Mouse (Mus musculus): Measurements from ENCODE around the gene Clip3.

Clip3 gene

DNA sequence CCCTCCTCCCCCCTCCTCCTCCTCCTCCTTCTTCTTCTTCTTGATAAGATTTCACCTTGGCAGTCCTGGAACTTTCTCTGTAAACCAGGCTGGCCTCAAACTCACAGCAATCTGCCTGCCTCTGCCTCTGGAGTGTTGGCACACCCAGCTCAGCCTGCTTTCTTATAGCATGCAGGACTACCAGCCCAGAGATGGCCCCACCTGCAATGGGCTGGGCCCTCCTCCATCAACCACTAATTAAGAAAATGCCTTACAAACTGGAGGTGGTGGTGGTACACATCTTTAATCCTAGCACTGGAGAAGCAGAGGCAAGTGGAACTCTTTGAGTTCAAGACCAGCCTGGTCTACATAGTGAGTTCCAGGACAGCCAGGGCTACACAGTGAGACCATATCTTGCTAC, 34.9 kb downstream of the Clip3 start:
- DNase-seq (ENCODE audit: low spot score) = no peak

DNA sequence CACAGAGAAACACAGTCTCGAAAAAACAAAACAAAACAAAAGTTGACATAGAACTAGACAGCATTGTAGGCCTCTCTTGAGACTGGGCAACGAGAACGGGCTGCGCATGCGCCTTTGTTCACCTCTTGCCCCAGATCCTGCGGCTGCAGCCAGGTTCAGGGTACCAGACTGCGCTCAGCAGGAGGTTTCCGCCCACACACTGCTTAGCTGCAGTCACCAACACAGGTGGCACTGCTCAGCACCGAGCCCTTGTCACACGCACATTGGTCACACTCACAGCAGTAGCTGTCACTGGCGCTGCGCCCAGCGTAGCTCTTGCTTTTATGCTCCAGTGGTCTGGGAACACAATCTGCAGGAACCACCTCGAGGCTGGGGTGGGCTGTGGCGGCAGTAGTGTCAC, 35.6 kb downstream of the Clip3 start:
- DNase-seq (ENCODE audit: low spot score) = no peak

DNA sequence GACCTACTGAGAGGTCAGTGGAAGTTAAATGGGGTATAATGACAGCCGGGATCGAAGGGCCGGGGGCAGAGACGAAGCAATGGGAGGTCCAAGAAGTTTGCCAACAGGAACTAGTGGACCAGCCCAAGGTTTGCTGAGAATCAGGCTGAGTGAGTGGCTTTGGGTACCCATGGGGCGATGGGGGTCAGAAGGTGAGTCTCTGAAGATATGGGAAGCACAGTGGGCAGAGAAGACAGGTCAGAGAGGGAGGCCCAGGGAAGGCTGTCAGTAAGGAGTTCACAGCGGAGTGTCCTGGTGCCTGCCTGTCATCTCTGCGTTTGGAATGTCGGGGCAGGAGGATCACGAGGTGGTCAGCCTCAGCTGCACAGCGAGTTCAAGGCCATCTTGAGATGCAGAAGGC, 36.9 kb downstream of the Clip3 start:
- no peak for DNase-seq (ENCODE audit: low spot score)

GRCm38 (mm10) chr7:30331887-30332286, 40.4 kb downstream of the Clip3 start:
- no peak for DNase-seq (ENCODE audit: low spot score)

- DNase-seq (ENCODE audit: low spot score) = no peak
These were observed 41.2 kb downstream of the Clip3 start for GRCm38 (mm10) chr7:30332622-30333259.

GRCm38 (mm10) chr7:30333436-30333835, 41.9 kb downstream of the Clip3 start:
- DNase-seq (ENCODE audit: low spot score) = no peak

GRCm38 (mm10) chr7:30334563-30334962, 43.0 kb downstream of the Clip3 start:
- no peak for DNase-seq (ENCODE audit: low spot score)

- DNase-seq (ENCODE audit: low spot score) = no peak
These were observed 44.2 kb downstream of the Clip3 start for GRCm38 (mm10) chr7:30335688-30336087.

DNA sequence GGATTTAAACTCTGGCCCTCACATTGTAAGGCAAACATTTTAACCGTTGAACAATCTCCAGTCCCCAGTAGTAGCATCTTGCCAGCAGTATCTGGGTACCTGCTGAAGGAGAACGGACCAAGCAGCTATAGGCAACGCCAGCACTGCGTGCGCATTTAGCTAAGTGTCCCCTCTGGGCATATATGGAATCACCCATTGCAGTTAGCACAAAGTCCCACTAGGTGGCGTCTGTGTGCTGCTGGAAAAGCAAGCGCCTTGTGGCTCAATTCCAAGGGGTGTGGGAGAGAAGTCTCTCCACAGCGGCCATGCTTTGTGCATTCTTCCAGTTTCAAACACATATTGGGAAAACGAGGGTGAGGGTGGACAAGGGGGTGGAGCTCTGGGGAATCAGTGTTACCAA, 44.9 kb downstream of the Clip3 start:
- peak; percentile 58 for DNase-seq (ENCODE audit: low spot score)

GRCm38 (mm10) chr7:30339432-30340109, 48.0 kb downstream of the Clip3 start:
- DNase-seq (ENCODE audit: low spot score) = no peak

- DNase-seq (ENCODE audit: low spot score) = peak; percentile 60
These were observed 55.3 kb downstream of the Clip3 start for GRCm38 (mm10) chr7:30346635-30347379.

DNA sequence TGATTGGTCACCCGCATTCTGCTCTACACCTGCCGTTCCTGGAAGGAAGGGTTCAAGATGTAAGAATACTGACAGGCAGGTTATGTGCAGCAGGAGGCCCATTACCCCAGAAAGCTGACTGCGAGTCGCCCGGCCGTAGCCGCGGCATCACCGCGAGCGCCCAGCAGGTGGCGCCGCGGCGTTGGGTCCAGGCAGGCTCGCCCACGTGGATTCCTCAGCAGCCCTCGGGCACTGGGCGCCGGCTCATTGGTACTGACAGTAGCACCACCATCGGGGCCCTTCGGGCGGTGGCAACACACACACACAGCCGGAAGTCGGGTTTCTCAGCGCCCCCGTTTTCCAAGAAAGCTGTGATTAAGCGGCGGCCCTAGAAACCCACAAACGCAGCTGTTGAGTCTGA, 56.3 kb downstream of the Clip3 start:
- DNase-seq (ENCODE audit: low spot score) = no peak

- DNase-seq (ENCODE audit: low spot score) = peak; percentile 38
These were observed 61.8 kb downstream of the Clip3 start for GRCm38 (mm10) chr7:30353279-30353822.

DNA sequence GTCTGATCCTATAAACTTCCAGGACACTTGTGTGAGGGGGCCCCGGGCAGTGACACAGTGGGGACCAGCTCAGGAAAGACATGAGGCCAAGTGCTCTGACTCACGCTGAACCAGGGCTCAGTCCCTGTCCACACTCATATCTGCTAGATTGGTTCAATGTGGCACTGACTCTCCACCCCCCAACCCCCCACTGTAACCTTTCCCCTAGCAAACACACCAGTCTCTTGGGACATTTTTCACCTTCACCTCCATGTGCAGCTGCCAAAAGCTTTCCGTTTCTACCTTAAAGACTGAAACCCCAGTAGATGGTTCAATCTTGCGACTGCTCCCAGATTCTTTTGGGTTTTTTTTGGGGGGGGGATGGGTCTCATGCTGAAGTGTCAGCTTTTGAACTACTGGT, 62.5 kb downstream of the Clip3 start:
- no peak for DNase-seq (ENCODE audit: low spot score)

Measured in ovary, postnatal 10 days (tissue).